Mouse (Mus musculus) T-helper 2 cell (primary cell): ENCODE results near the gene Sh3pxd2a.

Experiments
- in situ Hi-C: fragments of 300-600 bp; cut with MboI, MseI; formaldehyde crosslinking; loops from one replicate; pipeline ENCODE4 v1.15.1; 2025; ENCODE audit warnings: high pct_unique_total_duplicates

The Sh3pxd2a gene

GRCm38 (mm10) chr19:47492422-47492821 is 28.2 kb upstream of the Sh3pxd2a start:
- in situ Hi-C loops = no loop called here

DNA sequence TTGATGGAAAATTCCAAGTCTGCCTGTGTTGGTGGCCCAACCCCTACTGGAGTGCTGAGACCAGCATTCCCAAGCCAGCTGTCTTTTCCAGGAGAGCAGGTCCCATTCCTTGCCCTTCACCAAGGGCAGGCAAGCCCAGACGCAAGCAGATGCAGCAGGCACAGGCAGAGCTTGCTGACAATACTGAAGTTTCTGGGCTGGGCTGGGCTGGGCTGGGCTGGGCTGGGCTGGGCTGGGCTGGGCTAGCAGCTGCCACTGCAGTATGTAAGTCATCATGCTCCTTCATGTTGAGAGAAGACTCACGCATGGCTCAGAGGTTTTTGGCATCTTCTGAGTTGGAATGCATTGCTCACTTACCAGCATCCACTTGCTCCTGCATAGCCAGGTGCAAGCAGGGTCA is 27.7 kb upstream of the Sh3pxd2a start:
- in situ Hi-C loops = no loop called here

DNA sequence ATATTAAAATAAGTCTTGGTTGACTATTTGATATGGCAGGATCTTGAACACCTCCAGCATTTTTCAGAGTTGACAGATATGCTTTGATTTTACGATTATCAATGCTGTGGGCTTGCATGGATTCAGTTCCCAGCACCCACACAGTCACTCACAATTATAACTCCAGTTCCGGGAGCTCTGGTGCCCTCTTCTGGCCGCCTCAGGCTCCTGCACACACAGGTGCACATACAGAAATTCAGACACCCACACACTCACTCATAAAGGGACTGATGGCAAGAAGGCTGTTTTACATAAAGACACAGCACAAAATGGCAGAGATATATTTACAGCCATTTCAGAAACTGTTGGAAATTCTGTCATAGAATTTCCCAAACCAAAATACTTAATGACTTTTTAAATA is 25.0 kb upstream of the Sh3pxd2a start:
- in situ Hi-C loops = no loop called here

DNA sequence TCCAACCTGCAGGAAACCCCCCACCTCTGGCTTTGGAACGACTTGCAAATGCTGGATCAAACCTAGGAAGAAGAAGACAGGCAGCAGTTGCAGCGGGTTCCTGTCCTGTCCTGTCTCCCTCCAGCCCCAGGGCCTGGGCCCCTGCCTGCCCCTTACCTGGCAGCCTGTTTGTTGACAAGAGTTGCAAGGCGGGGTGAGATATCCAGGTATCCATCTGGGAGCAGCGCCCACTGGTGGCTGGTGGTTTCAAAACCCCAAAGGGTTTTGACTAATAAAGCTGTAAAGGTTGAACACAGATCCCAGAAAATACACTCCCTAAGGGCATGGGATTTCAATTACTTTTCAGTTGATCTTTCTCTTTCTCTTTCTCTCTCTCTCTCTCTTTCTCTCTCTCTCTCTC is 24.0 kb upstream of the Sh3pxd2a start:
- in situ Hi-C loops = no loop called here

GRCm38 (mm10) chr19:47487572-47487971 is 23.4 kb upstream of the Sh3pxd2a start:
- in situ Hi-C loops = no loop called here

DNA sequence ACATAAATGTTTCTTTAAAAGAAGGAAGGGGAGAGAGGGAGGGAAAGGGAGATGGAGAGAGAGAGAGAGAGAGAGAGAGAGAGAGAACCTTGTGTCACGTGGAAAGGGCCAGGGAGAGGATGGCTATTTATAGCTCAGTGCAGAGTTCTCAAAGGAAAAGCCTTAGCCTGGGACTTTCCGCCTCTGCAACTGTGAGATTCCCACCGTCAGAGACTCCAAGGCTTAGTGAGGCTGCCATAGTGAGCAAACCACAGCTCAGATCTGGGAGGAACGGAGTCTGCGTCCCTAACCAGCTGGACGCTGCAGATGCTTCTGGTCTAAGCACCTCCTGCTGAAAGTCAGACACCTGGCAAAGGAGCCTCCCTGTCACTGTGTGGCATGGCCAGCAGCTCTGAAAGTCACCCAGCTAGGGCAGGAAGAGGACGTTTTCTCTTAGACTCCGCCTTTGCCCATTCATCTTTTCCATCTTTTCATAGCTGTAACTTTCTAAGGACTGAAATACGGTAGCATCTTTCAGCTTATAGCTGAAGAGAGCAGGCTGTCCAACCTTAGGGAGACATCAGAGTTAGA is 21.9 kb upstream of the Sh3pxd2a start:
- in situ Hi-C loops = no loop called here

GRCm38 (mm10) chr19:47484110-47484509 is 19.9 kb upstream of the Sh3pxd2a start:
- in situ Hi-C loops = no loop called here

DNA sequence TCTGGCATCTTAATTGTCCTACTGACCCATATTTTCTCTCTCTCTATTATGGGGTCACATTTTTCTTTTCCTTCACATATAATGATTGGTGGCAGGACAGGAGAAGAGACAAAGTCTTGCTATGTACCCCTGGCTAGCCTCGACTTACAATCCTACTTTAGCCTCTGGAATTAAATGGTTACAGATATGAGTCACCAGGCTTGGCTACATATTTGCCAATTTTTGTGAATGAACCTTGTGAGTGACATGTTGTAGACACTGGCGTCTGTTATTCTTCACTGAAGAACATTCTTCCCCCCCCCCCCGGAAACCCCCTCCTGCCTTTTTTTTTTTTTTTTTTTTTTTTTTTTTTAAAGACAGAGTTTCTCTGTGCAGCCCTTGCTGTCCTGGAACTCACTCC is 19.1 kb upstream of the Sh3pxd2a start:
- in situ Hi-C loops = no loop called here

GRCm38 (mm10) chr19:47473453-47473852 is 9.3 kb upstream of the Sh3pxd2a start:
- in situ Hi-C loops = no loop called here

DNA sequence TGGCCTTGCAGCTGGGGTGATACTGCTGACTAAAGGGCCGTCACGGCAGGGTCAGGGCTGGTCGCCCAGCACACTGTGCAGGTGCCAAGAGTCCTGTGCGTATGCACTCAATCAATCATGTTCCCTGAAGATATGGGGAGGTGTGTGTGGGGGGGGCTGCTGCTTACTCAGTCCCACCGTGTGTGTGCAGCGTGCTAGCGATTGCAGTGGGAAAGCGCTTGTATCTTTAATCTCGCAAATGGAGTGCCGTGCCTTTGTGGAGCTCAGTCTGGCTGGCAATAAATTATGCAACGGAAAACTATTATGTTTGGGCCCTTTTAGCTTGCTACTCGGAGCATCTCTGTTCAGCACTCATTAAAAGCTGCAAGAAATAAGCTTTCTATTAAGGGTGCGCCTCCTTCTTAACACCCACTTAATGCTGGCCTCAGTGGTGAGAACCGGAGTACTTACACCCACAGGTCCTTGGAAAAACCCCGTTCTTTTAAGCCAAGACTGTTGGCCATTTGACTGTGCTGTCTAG is 8.7 kb upstream of the Sh3pxd2a start:
- in situ Hi-C loops = no loop called here

GRCm38 (mm10) chr19:47471808-47472207 is 7.6 kb upstream of the Sh3pxd2a start:
- in situ Hi-C loops = no loop called here

DNA sequence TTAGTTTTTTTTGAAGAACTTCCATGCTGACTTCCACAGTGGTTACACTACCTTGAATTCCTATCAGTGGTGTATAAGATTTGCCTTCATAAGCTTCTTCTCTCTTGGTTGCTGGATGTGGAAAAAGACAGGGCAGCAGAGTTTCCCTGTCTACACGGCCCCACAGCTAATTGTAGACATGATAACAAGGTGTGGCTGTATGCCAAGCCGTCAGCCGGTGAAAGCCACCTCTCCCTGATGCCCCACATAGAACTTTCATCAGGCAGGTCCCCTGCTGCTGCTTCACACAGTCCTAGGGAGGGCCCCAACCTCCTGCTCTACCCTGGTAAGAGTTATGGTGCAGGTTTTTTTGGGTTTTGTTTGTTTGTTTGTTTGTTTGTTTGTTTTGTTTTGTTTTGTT is 4.5 kb upstream of the Sh3pxd2a start:
- in situ Hi-C loops = no loop called here

DNA sequence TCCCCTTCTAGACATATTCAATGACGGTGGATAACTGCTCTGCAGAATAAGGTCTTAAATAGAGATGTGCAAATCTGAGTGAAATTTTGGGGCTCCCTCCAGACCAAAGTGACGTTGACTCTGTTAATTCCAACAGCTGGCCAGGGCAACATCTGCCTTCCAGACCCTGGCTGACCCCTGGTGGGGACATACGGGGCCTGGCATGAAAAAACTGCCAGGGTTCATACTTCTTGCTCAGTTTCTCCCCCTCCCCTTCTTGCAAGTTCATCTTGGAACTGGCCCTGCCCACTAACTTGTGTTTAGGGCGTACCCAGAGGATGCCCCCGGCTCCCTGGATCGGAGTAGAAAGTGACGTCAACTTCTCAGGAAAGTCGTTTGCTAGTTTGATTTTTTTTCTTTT is 2.6 kb upstream of the Sh3pxd2a start:
- in situ Hi-C loops = no loop called here

- in situ Hi-C loops = no loop called here
Measured at GRCm38 (mm10) chr19:47465467-47465866, 1.3 kb upstream of the Sh3pxd2a start.

- in situ Hi-C loops = loop anchor here (5.0 kb wide), 1 partner anchor 106 kb away; no protein-coding TSS in a partner anchor
Measured at GRCm38 (mm10) chr19:47463636-47464303, 431 bp downstream of the Sh3pxd2a start.

DNA sequence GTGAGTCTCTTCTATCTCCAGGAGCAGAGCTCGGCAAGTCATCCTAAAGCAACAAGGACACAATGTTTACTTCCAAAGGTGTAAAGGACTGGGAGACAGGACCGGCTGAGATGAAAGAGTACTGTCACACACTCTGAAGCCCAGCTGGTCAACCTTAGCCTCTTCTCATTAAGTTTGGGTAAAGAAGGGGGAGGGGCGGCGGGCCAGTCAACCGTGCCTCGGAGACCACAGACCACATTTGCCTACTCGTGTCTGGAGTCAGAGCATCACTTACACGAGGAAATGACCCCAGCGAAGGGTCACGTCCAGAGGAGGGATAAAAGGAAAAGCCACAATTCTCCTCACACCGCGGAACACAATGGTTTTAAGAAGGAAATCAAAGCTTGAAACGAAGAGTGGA is 995 bp downstream of the Sh3pxd2a start:
- in situ Hi-C loops = loop anchor here (5.0 kb wide), 1 partner anchor 106 kb away; no protein-coding TSS in a partner anchor

- in situ Hi-C loops = loop anchor here (5.0 kb wide), 1 partner anchor 105 kb away; no protein-coding TSS in a partner anchor
Measured at GRCm38 (mm10) chr19:47462725-47463124, 1.5 kb downstream of the Sh3pxd2a start.

DNA sequence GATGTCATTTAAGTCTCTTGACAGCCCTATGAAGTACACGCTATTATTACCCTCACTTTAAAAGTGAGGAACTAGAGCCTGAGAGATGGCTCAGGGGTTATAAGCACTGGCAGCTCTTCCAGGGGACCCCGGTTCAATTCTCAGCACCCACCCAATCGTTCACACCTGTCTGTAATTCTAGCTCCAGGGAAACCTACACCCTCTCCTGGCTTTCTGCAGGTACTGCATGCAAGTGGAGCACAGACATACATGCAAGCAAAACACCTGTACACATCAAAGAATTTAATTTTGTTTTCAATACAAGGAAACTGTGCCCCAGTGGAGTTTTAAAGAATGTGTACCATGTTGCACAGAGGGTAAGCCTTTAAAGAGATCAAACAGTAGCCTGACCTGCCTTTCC is 2.4 kb downstream of the Sh3pxd2a start:
- in situ Hi-C loops = loop anchor here (5.0 kb wide), 1 partner anchor 105 kb away; no protein-coding TSS in a partner anchor

DNA sequence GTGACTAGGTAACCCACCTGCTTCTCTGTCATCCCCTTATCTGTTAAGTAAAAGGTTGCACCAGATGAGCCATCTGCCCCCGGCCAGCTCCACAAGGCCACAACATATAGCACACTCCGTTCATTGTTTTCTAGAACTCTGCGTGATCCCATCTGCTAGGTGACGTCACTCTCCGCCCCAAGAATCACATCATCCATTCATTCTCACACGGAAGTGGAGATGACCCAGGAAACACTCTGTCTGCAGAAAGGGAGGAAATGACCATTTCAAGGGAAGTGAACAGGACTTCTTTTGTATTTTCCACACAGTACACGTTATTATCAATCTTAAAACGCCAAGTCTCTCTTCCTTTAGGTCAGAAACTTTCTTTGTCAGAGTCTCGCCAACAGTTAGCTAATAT is 2.8 kb downstream of the Sh3pxd2a start:
- in situ Hi-C loops = loop anchor here (5.0 kb wide), 1 partner anchor 104 kb away; no protein-coding TSS in a partner anchor

DNA sequence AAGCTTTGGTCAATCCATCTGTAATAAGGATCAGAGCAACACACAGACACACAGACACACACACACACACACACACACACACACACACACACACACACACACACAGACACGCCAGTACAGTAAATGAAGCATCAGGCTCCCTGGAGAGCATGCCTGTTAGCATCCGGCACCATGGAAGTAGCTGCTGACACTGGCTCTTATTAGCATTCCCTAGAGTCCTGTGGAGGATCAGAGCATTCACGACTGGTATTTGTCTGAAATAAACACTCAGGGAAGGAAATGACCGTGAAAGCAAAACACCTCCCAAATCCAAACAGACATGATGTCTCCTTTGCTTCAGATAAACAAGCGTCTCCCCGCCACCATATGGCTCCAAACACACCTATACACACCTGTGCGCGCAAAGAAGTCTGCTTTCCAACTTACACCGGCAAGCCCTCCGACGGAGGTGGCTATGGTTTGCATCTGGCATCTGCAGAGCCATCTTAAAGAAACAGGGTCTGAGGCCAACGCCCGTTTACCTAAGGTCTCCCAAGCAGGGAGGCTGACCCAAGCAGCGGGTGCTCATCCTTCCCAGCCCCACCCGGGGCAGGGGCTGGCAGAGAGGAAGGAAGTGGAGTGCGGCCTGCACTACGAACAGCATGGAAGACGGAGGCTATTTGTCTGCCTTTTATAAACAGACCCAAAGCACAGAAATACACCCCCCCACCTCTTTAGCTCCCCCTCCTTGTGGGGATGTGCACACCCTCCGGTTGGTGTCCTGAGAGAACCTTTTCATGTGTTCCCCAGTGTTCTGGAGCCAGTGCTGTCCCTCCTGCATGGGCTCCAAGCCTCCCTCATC is 3.9 kb downstream of the Sh3pxd2a start:
- in situ Hi-C loops = loop anchor here (5.0 kb wide), 1 partner anchor 103 kb away; no protein-coding TSS in a partner anchor

- in situ Hi-C loops = no loop called here
Measured at GRCm38 (mm10) chr19:47459214-47459613, 5.0 kb downstream of the Sh3pxd2a start.

DNA sequence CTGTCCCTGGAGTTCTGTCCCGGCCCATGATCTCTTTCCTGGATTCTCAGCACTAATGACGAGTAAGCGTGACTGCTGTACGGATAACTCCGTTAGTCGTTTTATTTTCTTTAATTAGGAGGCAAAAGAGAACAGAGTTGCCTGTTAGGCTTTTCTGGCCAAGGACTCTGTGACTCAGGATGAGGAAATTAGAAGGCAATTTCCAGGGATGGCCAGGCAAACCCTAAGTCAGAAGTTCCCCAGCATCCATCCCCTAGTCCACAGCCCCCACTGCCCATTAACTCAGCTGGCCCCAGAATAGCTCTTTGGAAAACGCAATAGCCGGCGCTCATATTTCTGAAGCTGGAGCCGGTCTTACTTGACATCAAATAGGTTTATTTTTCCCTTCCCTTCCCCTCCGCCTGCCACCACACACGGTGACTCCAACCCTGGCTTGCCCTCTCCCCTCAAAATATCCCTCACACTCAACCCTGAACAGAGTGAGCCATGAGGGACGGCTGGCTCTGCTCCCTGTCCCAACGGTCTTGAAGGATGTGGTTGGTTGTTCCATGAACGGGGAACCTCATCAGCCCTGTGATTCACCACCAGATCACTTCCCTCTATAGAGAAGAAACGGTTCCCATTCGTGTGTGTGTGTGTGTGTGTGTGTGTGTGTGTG is 5.6 kb downstream of the Sh3pxd2a start:
- in situ Hi-C loops = no loop called here
